Mouse (Mus musculus): ENCODE results near the gene Slc35g1. TPM values are rescaled to one million over a fixed set of nuclear protein-coding genes. Genes with fewer than 3 reads are reported as not detected.

Gene Slc35g1
- polyA plus RNA-seq, 1 experiment from 2014 or later, result 0.98 TPM

GRCm38 (mm10) chr19:38400851-38401250 is 5.1 kb downstream of the Slc35g1 start:
- no peaks in the 10 kb centered on the region for H3K9me3 ChIP-seq
- H3K4me1 ChIP-seq, result peaks cover 8% of the 10 kb centered on the region
- H3K9ac ChIP-seq, result no peak overlapping the region
- no peak overlapping the region for H3K4me2 ChIP-seq
- H3K4me3 ChIP-seq, result no peak overlapping the region
- H3K36me3 ChIP-seq (replicated peaks), result no peaks in the 10 kb centered on the region
- no peaks in the 10 kb centered on the region for H3K27me3 ChIP-seq (replicated peaks)
- ATAC-seq (replicated peaks), result no peak
- WGBS, result 92% methylated on average over 2 of the region's 2 CpGs
- H3K27ac ChIP-seq, result no peak overlapping the region

- Histone ChIP-seq H3K4me1 (peaks cover 4% of the 10 kb centered on the region), H3K9me3 (no peaks in the 10 kb centered on the region), H3K4me3 (no peak overlapping the region), H3K9ac (no peak overlapping the region), H3K27me3 (replicated peaks) (no peaks in the 10 kb centered on the region), H3K36me3 (replicated peaks) (no peaks in the 10 kb centered on the region), H3K27ac (no peak overlapping the region), H3K4me2 (no peak overlapping the region)
- no peak for ATAC-seq (replicated peaks)
- whole genome bisulfite sequencing, result 90% methylated on average over 2 of the region's 2 CpGs
These were observed 5.6 kb downstream of the Slc35g1 start for GRCm38 (mm10) chr19:38401416-38401815.

GRCm38 (mm10) chr19:38410357-38411056 is 14.7 kb downstream of the Slc35g1 start:
- no peak overlapping the region for H3K4me2 ChIP-seq
- WGBS, result 79% methylated on average over 10 of the region's 10 CpGs
- no peak for ATAC-seq (replicated peaks)
- H3K36me3 ChIP-seq (replicated peaks), result no peaks in the 10 kb centered on the region
- no peaks in the 10 kb centered on the region for H3K9me3 ChIP-seq
- H3K4me1 ChIP-seq, result no peaks in the 10 kb centered on the region
- no peaks in the 10 kb centered on the region for H3K27me3 ChIP-seq (replicated peaks)
- no peak overlapping the region for H3K9ac ChIP-seq
- H3K27ac ChIP-seq, result no peak overlapping the region
- H3K4me3 ChIP-seq, result no peak overlapping the region

GRCm38 (mm10) chr19:38413861-38414260 is 18.1 kb downstream of the Slc35g1 start:
- Histone ChIP-seq H3K9ac (no peak overlapping the region), H3K4me2 (no peak overlapping the region), H3K4me3 (no peak overlapping the region), H3K9me3 (no peaks in the 10 kb centered on the region), H3K36me3 (replicated peaks) (no peaks in the 10 kb centered on the region), H3K27ac (no peak overlapping the region), H3K4me1 (no peaks in the 10 kb centered on the region), H3K27me3 (replicated peaks) (no peaks in the 10 kb centered on the region)
- 85% methylated on average over 6 of the region's 6 CpGs for WGBS
- no peak for ATAC-seq (replicated peaks)

GRCm38 (mm10) chr19:38418819-38419423 is 23.1 kb downstream of the Slc35g1 start:
- 70% methylated on average over 4 of the region's 4 CpGs for WGBS
- no peaks in the 10 kb centered on the region for H3K4me1 ChIP-seq
- no peak overlapping the region for H3K4me3 ChIP-seq
- no peak for ATAC-seq (replicated peaks)
- H3K4me2 ChIP-seq, result no peak overlapping the region
- no peak overlapping the region for H3K9ac ChIP-seq
- no peaks in the 10 kb centered on the region for H3K9me3 ChIP-seq
- H3K27ac ChIP-seq, result no peak overlapping the region
- no peaks in the 10 kb centered on the region for H3K36me3 ChIP-seq (replicated peaks)
- H3K27me3 ChIP-seq (replicated peaks), result no peaks in the 10 kb centered on the region

GRCm38 (mm10) chr19:38420751-38421295 is 25.0 kb downstream of the Slc35g1 start:
- Histone ChIP-seq H3K9ac (no peak overlapping the region), H3K9me3 (no peaks in the 10 kb centered on the region), H3K36me3 (replicated peaks) (no peaks in the 10 kb centered on the region), H3K4me1 (no peaks in the 10 kb centered on the region), H3K27ac (no peak overlapping the region), H3K4me2 (no peak overlapping the region), H3K27me3 (replicated peaks) (no peaks in the 10 kb centered on the region), H3K4me3 (no peak overlapping the region)
- WGBS, result 79% methylated on average over 4 of the region's 4 CpGs
- ATAC-seq (replicated peaks), result no peak

- no peaks in the 10 kb centered on the region for H3K4me1 ChIP-seq
These were observed 25.7 kb downstream of the Slc35g1 start for GRCm38 (mm10) chr19:38421436-38421835.

GRCm38 (mm10) chr19:38422926-38423325 is 27.1 kb downstream of the Slc35g1 start:
- Histone ChIP-seq H3K36me3 (replicated peaks) (no peaks in the 10 kb centered on the region), H3K9me3 (no peaks in the 10 kb centered on the region), H3K4me2 (no peak overlapping the region), H3K9ac (no peak overlapping the region), H3K27me3 (replicated peaks) (no peaks in the 10 kb centered on the region), H3K4me3 (no peak overlapping the region), H3K27ac (no peak overlapping the region), H3K4me1 (no peaks in the 10 kb centered on the region)
- 51% methylated on average over 6 of the region's 6 CpGs for WGBS
- ATAC-seq (replicated peaks), result no peak

More at GRCm38 (mm10) chr19:38421436-38421835, 25.7 kb downstream of the Slc35g1 start:
- WGBS, result 66% methylated on average over 7 of the region's 7 CpGs
- Histone ChIP-seq H3K36me3 (replicated peaks) (no peaks in the 10 kb centered on the region), H3K4me2 (no peak overlapping the region), H3K27me3 (replicated peaks) (no peaks in the 10 kb centered on the region), H3K9me3 (no peaks in the 10 kb centered on the region), H3K4me3 (no peak overlapping the region), H3K27ac (no peak overlapping the region), H3K9ac (no peak overlapping the region)
- no peak for ATAC-seq (replicated peaks)

- WGBS, result 31% methylated on average over 7 of the region's 7 CpGs
- no peaks in the 10 kb centered on the region for H3K4me1 ChIP-seq
- ATAC-seq (replicated peaks), result no peak
These were observed 28.1 kb downstream of the Slc35g1 start for GRCm38 (mm10) chr19:38423884-38424283.

GRCm38 (mm10) chr19:38424581-38424980 is 28.8 kb downstream of the Slc35g1 start:
- Histone ChIP-seq H3K27ac (no peak overlapping the region), H3K27me3 (replicated peaks) (no peaks in the 10 kb centered on the region), H3K4me3 (no peak overlapping the region), H3K9me3 (no peaks in the 10 kb centered on the region), H3K4me2 (no peak overlapping the region), H3K4me1 (no peaks in the 10 kb centered on the region), H3K9ac (no peak overlapping the region), H3K36me3 (replicated peaks) (no peaks in the 10 kb centered on the region)
- 93% methylated on average over 6 of the region's 7 CpGs for WGBS
- no peak for ATAC-seq (replicated peaks)

More at GRCm38 (mm10) chr19:38423884-38424283, 28.1 kb downstream of the Slc35g1 start:
- Histone ChIP-seq H3K4me2 (no peak overlapping the region), H3K36me3 (replicated peaks) (no peaks in the 10 kb centered on the region), H3K27me3 (replicated peaks) (no peaks in the 10 kb centered on the region), H3K4me3 (no peak overlapping the region), H3K9ac (no peak overlapping the region), H3K27ac (no peak overlapping the region), H3K9me3 (no peaks in the 10 kb centered on the region)

GRCm38 (mm10) chr19:38429269-38429668 is 33.5 kb downstream of the Slc35g1 start:
- no peak overlapping the region for H3K4me3 ChIP-seq
- H3K9me3 ChIP-seq, result no peaks in the 10 kb centered on the region
- no peak overlapping the region for H3K27ac ChIP-seq
- ATAC-seq (replicated peaks), result no peak
- H3K9ac ChIP-seq, result no peak overlapping the region
- 48% methylated on average over 5 of the region's 5 CpGs for WGBS
- no peaks in the 10 kb centered on the region for H3K27me3 ChIP-seq (replicated peaks)
- H3K36me3 ChIP-seq (replicated peaks), result no peaks in the 10 kb centered on the region
- H3K4me2 ChIP-seq, result no peak overlapping the region
- no peaks in the 10 kb centered on the region for H3K4me1 ChIP-seq

- no peak for ATAC-seq (replicated peaks)
- no peak overlapping the region for H3K4me2 ChIP-seq
- H3K36me3 ChIP-seq (replicated peaks), result no peaks in the 10 kb centered on the region
- WGBS, result 86% methylated on average over 8 of the region's 8 CpGs
- H3K9ac ChIP-seq, result no peak overlapping the region
- H3K4me3 ChIP-seq, result no peak overlapping the region
- no peaks in the 10 kb centered on the region for H3K9me3 ChIP-seq
- H3K27ac ChIP-seq, result no peak overlapping the region
- H3K27me3 ChIP-seq (replicated peaks), result no peaks in the 10 kb centered on the region
- no peaks in the 10 kb centered on the region for H3K4me1 ChIP-seq
These were observed 34.7 kb downstream of the Slc35g1 start for GRCm38 (mm10) chr19:38430475-38430874.

- ATAC-seq (replicated peaks), result no peak
- Histone ChIP-seq H3K9ac (no peak overlapping the region), H3K9me3 (no peaks in the 10 kb centered on the region), H3K4me3 (no peak overlapping the region), H3K36me3 (replicated peaks) (no peaks in the 10 kb centered on the region), H3K27me3 (replicated peaks) (no peaks in the 10 kb centered on the region), H3K27ac (no peak overlapping the region), H3K4me2 (no peak overlapping the region), H3K4me1 (no peaks in the 10 kb centered on the region)
- WGBS, result 75% methylated on average over 7 of the region's 7 CpGs
These were observed 35.5 kb downstream of the Slc35g1 start for GRCm38 (mm10) chr19:38431326-38431725.

Measured in midbrain, embryonic 15.5 days (tissue).